Mouse (Mus musculus): ENCODE measurements around the gene Spef1. TPM values are rescaled to one million over a fixed set of nuclear protein-coding genes. Genes with fewer than 3 reads are reported as not detected.

Gene Spef1
- polyA plus RNA-seq, 2 experiments: 6.7 to 16.3 TPM

GRCm38 (mm10) chr2:131209969-131210792, 23.1 kb upstream of the Spef1 start:
- TF ChIP-seq POLR2A (IDR thresholded peaks at IDR 0.05; ENCODE audit: borderline replicate concordance, extremely low read depth, insufficient read depth, insufficient read length): peak; percentile 10; the same call in 1 of the 2 replicates
- Histone ChIP-seq H3K27me3 (ENCODE audit: control insufficient read depth, insufficient read depth, low read length) (no peaks in the 10 kb centered on the region), H3K27ac (replicated peaks; ENCODE audit: low read depth, low read length) (peak overlapping the region; percentile 82), H3K9me3 (ENCODE audit: control insufficient read depth, low read length) (no peaks in the 10 kb centered on the region), H3K4me3 (replicated peaks; ENCODE audit: low read length) (peak overlapping the region; percentile 55), H3K9ac (ENCODE audit: low read depth, low read length, severe bottlenecking) (peak overlapping the region; percentile 71), H3K4me2 (replicated peaks; ENCODE audit: low read depth, low read length, severe bottlenecking) (peak overlapping the region; percentile 65), H3K36me3 (ENCODE audit: control insufficient read depth, insufficient read depth, low read length) (peaks cover 8% of the 10 kb centered on the region; the same call in 1 of the 2 replicates), H3K4me1 (ENCODE audit: control insufficient read depth, insufficient read depth, low read length) (peaks cover 7% of the 10 kb centered on the region)
- ATAC-seq (ENCODE audit: low FRiP score, low read depth) (peak; percentile 97), DNase-seq (ENCODE audit: low spot score) (peak; percentile 93)
- WGBS: 2% methylated on average over 50 of the region's 50 CpGs

GRCm38 (mm10) chr2:131209125-131209795, 22.2 kb upstream of the Spef1 start:
- H3K4me2 ChIP-seq (replicated peaks; ENCODE audit: low read depth, low read length, severe bottlenecking): peak overlapping the region; percentile 65; the same call in 1 of the 2 replicates
- WGBS: 82% methylated on average over 4 of the region's 4 CpGs
- H3K9me3 ChIP-seq (ENCODE audit: control insufficient read depth, low read length): no peaks in the 10 kb centered on the region
- no peak for TF ChIP-seq POLR2A (IDR thresholded peaks at IDR 0.05; ENCODE audit: borderline replicate concordance, extremely low read depth, insufficient read depth, insufficient read length)
- peak overlapping the region; percentile 82 for H3K27ac ChIP-seq (replicated peaks; ENCODE audit: low read depth, low read length)
- peaks cover 8% of the 10 kb centered on the region; the same call in 1 of the 2 replicates for H3K36me3 ChIP-seq (ENCODE audit: control insufficient read depth, insufficient read depth, low read length)
- H3K27me3 ChIP-seq (ENCODE audit: control insufficient read depth, insufficient read depth, low read length): no peaks in the 10 kb centered on the region
- H3K9ac ChIP-seq (ENCODE audit: low read depth, low read length, severe bottlenecking): peak overlapping the region; percentile 71
- DNase-seq (ENCODE audit: low spot score) (no peak), ATAC-seq (ENCODE audit: low FRiP score, low read depth) (no peak)
- H3K4me1 ChIP-seq (ENCODE audit: control insufficient read depth, insufficient read depth, low read length): peaks cover 16% of the 10 kb centered on the region
- H3K4me3 ChIP-seq (replicated peaks; ENCODE audit: low read length): peak overlapping the region; percentile 55

GRCm38 (mm10) chr2:131208356-131208755, 21.3 kb upstream of the Spef1 start:
- no peak for TF ChIP-seq POLR2A (IDR thresholded peaks at IDR 0.05; ENCODE audit: borderline replicate concordance, extremely low read depth, insufficient read depth, insufficient read length)
- H3K4me2 ChIP-seq (replicated peaks; ENCODE audit: low read depth, low read length, severe bottlenecking): no peak overlapping the region
- H3K4me3 ChIP-seq (replicated peaks; ENCODE audit: low read length): no peak overlapping the region
- ATAC-seq (ENCODE audit: low FRiP score, low read depth) (no peak), DNase-seq (ENCODE audit: low spot score) (no peak)
- H3K9ac ChIP-seq (ENCODE audit: low read depth, low read length, severe bottlenecking): no peak overlapping the region
- H3K36me3 ChIP-seq (ENCODE audit: control insufficient read depth, insufficient read depth, low read length): peaks cover 5% of the 10 kb centered on the region; the same call in 1 of the 2 replicates
- no peaks in the 10 kb centered on the region for H3K27me3 ChIP-seq (ENCODE audit: control insufficient read depth, insufficient read depth, low read length)
- 94% methylated on average over 2 of the region's 2 CpGs for WGBS
- no peak overlapping the region for H3K27ac ChIP-seq (replicated peaks; ENCODE audit: low read depth, low read length)
- H3K4me1 ChIP-seq (ENCODE audit: control insufficient read depth, insufficient read depth, low read length): peaks cover 16% of the 10 kb centered on the region
- H3K9me3 ChIP-seq (ENCODE audit: control insufficient read depth, low read length): no peaks in the 10 kb centered on the region

GRCm38 (mm10) chr2:131206778-131207177, 19.7 kb upstream of the Spef1 start, which contains the start of gene Ap5s1:
Ap5s1 (plus strand) TSS chr2:131207078.
- no peak for TF ChIP-seq POLR2A (IDR thresholded peaks at IDR 0.05; ENCODE audit: borderline replicate concordance, extremely low read depth, insufficient read depth, insufficient read length)
- Histone ChIP-seq H3K36me3 (ENCODE audit: control insufficient read depth, insufficient read depth, low read length) (no peaks in the 10 kb centered on the region), H3K27ac (replicated peaks; ENCODE audit: low read depth, low read length) (no peak within 1 kb of the TSS), H3K4me2 (replicated peaks; ENCODE audit: low read depth, low read length, severe bottlenecking) (no peak within 1 kb of the TSS), H3K9me3 (ENCODE audit: control insufficient read depth, low read length) (no peaks in the 10 kb centered on the region), H3K4me1 (ENCODE audit: control insufficient read depth, insufficient read depth, low read length) (peaks cover 16% of the 10 kb centered on the region), H3K27me3 (ENCODE audit: control insufficient read depth, insufficient read depth, low read length) (no peaks in the 10 kb centered on the region), H3K9ac (ENCODE audit: low read depth, low read length, severe bottlenecking) (no peak within 1 kb of the TSS), H3K4me3 (replicated peaks; ENCODE audit: low read length) (no peak within 1 kb of the TSS)
- 77% methylated on average over 4 of the region's 4 CpGs for WGBS
- no peak for ATAC-seq (ENCODE audit: low FRiP score, low read depth)
- DNase-seq (ENCODE audit: low spot score): no peak

GRCm38 (mm10) chr2:131205521-131206182, 18.6 kb upstream of the Spef1 start:
- Histone ChIP-seq H3K4me1 (ENCODE audit: control insufficient read depth, insufficient read depth, low read length) (peaks cover 11% of the 10 kb centered on the region), H3K27me3 (ENCODE audit: control insufficient read depth, insufficient read depth, low read length) (no peaks in the 10 kb centered on the region), H3K4me2 (replicated peaks; ENCODE audit: low read depth, low read length, severe bottlenecking) (no peak overlapping the region), H3K4me3 (replicated peaks; ENCODE audit: low read length) (no peak overlapping the region), H3K27ac (replicated peaks; ENCODE audit: low read depth, low read length) (no peak overlapping the region), H3K9me3 (ENCODE audit: control insufficient read depth, low read length) (no peaks in the 10 kb centered on the region), H3K9ac (ENCODE audit: low read depth, low read length, severe bottlenecking) (no peak overlapping the region), H3K36me3 (ENCODE audit: control insufficient read depth, insufficient read depth, low read length) (no peaks in the 10 kb centered on the region)
- DNase-seq (ENCODE audit: low spot score) (no peak), ATAC-seq (ENCODE audit: low FRiP score, low read depth) (no peak)
- no peak for TF ChIP-seq POLR2A (IDR thresholded peaks at IDR 0.05; ENCODE audit: borderline replicate concordance, extremely low read depth, insufficient read depth, insufficient read length)
- WGBS: 82% methylated on average over 8 of the region's 8 CpGs

All from limb, embryonic 14.5 days (tissue).